Mouse (Mus musculus) heart, adult 2 months (tissue): ENCODE results near the gene R3hdm2. TPM values are rescaled to one million over a fixed set of nuclear protein-coding genes. Genes with fewer than 3 reads are reported as not detected.

Experiments
- DNase-seq, 2 experiments: peaks; one replicate each; pipeline ENCODE4 v3.0.0; 2021
- H3K27ac ChIP-seq: fragments of 200-600 bp; 2 replicates; pipeline ENCODE4 v1.8.1; 2022
- H3K27me3 ChIP-seq: fragments of 200-500 bp; 2 replicates; pipeline ENCODE4 v1.6.1; 2012; ENCODE audit warnings: mild to moderate bottlenecking, low read length, inconsistent platforms, mixed read lengths; ENCODE audit not compliant: control insufficient read depth, insufficient read depth
- H3K36me3 ChIP-seq: fragments of 200-500 bp; 2 replicates; pipeline ENCODE4 v1.6.1; 2012; ENCODE audit warnings: low read length, inconsistent platforms; ENCODE audit not compliant: control insufficient read depth, insufficient read depth
- H3K4me1 ChIP-seq: fragments of 200-500 bp; 2 replicates; pipeline ENCODE4 v1.6.1; 2011; ENCODE audit warnings: low read length; ENCODE audit not compliant: control insufficient read depth, insufficient read depth
- H3K4me3 ChIP-seq: fragments of 200-600 bp; 2 replicates; pipeline ENCODE4 v1.8.1; 2022
- H3K79me2 ChIP-seq: fragments of 200-500 bp; replicated peaks from 2 replicates; pipeline ENCODE4 v1.6.1; 2012; ENCODE audit warnings: mild to moderate bottlenecking, inconsistent platforms, low read length, moderate library complexity, mixed read lengths; ENCODE audit not compliant: control insufficient read depth, insufficient read depth
- H3K9ac ChIP-seq: fragments of 200-500 bp; 2 replicates; pipeline ENCODE4 v1.6.1; 2012; ENCODE audit warnings: low read depth, mild to moderate bottlenecking, control low read depth, inconsistent platforms, low read length, mixed read lengths
- CTCF ChIP-seq: fragments of 200-600 bp; IDR thresholded peaks from 2 replicates; pipeline ENCODE4 v1.8.1; 2022; ENCODE audit warnings: antibody characterized with exemption, mild to moderate bottlenecking, moderate library complexity
- EP300 ChIP-seq: fragments of 200-500 bp; IDR thresholded peaks from 2 replicates; pipeline ENCODE4 v1.6.1; 2011; ENCODE audit warnings: low read depth, low read length, control low read depth; ENCODE audit not compliant: insufficient read depth
- POLR2A ChIP-seq: fragments of 200-500 bp; IDR thresholded peaks from 2 replicates; pipeline ENCODE4 v1.6.1; 2011; ENCODE audit warnings: mild to moderate bottlenecking, low read depth, low read length, control low read depth; ENCODE audit not compliant: insufficient read depth
- WGBS: fragments of 180-500 bp; shearing (Covaris S2); methylation state at CpG from one replicate; pipeline ENCODE4 v1.1.7; 2018; 5-methylcytosine and 5-hydroxymethylcytosine counted together
- intact Hi-C: fragments of 180-260 bp; cut with DNase I; formaldehyde crosslinking; loops from one replicate; pipeline ENCODE4 v1.15.1; 2025
- polyA plus RNA-seq: library from polyadenylated mRNA; depleted of rRNA; stranded (reverse); fragments of >200 nt; gene quantifications from 2 replicates; pipeline ENCODE4 v1.2.3, GENCODE M21; 2012
- total RNA-seq, 2 experiments: library from RNA; stranded (reverse); gene quantifications; 2 replicates each; pipeline ENCODE4 v1.2.3; 2021

Gene R3hdm2
- total and polyA plus RNA-seq, 3 experiments: 151 to 171 (median 154) TPM

DNA sequence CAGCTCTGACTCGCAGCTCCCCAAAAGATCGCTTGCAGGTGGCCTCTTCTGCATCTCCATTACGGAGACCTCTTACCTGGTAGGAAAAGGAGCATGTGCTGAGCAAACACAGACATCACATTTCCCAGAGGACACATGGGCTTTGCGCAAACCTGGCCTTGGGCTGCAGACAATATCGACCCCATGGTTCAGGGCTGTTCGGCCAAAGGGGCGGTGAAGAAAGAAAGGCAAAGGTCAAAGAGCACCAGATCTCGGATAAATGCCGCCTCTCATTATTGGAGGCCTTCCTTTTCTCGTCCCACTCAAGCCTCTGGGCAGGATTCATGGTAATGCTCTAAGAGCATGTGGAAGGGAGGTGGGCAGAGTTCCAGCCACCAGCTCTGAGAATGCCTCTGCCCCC, 24.8 kb upstream of the R3hdm2 start:
- H3K36me3 ChIP-seq: no peaks in the 10 kb centered on the region
- H3K27me3 ChIP-seq: no peaks in the 10 kb centered on the region
- no peak overlapping the region for H3K9ac ChIP-seq
- no peaks in the 10 kb centered on the region for H3K79me2 ChIP-seq
- no peak for TF ChIP-seq EP300
- TF ChIP-seq POLR2A: no peak
- no peak for TF ChIP-seq CTCF
- H3K4me1 ChIP-seq: no peaks in the 10 kb centered on the region
- WGBS: 75% methylated on average over 10 of the region's 10 CpGs
- H3K4me3 ChIP-seq: no peak overlapping the region
- no peak for DNase-seq
- no peak overlapping the region; the same call in 1 of the 2 replicates for H3K27ac ChIP-seq
- intact Hi-C loops: no loop called here

DNA sequence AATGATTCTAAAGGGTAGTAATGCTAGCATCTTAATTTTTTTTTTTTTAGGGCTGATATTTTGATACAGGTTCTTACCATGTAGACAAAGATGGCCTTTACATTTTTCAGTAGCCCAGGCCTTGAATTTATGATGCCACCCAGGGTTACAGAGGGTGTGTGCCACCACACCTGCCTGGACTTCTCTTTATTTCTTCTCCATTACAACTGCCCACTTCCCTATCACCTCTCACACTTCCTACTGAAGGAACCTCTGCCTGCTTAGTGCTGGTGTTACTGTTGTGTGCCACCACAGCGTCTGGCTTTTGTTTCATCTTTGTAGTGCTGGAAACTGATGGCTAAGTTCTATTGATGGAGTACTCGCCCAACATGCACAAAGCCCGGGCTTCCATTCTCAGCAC, 19.4 kb upstream of the R3hdm2 start:
- H3K4me1 ChIP-seq: no peaks in the 10 kb centered on the region
- H3K79me2 ChIP-seq: no peaks in the 10 kb centered on the region
- TF ChIP-seq CTCF (no peak), EP300 (no peak), POLR2A (no peak)
- WGBS: 72% methylated on average over 3 of the region's 3 CpGs
- no peak overlapping the region for H3K9ac ChIP-seq
- H3K36me3 ChIP-seq: no peaks in the 10 kb centered on the region
- no peak for DNase-seq
- no peak overlapping the region for H3K27ac ChIP-seq
- H3K4me3 ChIP-seq: no peak overlapping the region
- no peaks in the 10 kb centered on the region for H3K27me3 ChIP-seq
- intact Hi-C loops: no loop called here

DNA sequence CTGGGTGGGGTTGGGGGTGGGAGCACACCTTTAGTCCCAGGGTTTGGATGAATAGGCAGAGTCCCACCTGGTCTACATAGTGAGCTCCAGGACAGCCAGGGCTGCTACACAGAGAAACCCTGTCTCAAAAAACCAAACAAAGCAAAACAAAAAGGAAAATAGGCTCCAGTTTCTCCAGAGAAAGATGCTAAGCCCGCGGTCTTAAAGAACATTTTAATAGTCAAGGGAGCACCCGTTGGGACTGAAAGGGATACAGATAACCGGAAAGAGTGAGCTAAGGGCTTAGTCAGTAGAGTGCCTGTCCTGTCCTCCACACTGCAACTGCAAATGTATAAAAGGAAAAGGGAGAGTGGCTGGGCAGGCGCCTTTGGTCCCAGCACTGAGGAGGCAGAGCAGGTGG, 13.0 kb upstream of the R3hdm2 start:
- intact Hi-C loops: no loop called here
- no peak for DNase-seq
- Histone ChIP-seq H3K27me3 (no peaks in the 10 kb centered on the region), H3K4me1 (no peaks in the 10 kb centered on the region), H3K4me3 (no peak overlapping the region), H3K36me3 (no peaks in the 10 kb centered on the region), H3K27ac (no peak overlapping the region), H3K79me2 (no peaks in the 10 kb centered on the region), H3K9ac (no peak overlapping the region)
- no peak for TF ChIP-seq CTCF
- TF ChIP-seq POLR2A: no peak
- TF ChIP-seq EP300: no peak
- WGBS: 63% methylated on average over 5 of the region's 5 CpGs

GRCm38 (mm10) chr10:127368273-127368672, 11.9 kb upstream of the R3hdm2 start:
- Histone ChIP-seq H3K27ac (no peak overlapping the region), H3K79me2 (no peaks in the 10 kb centered on the region), H3K4me1 (no peaks in the 10 kb centered on the region), H3K27me3 (no peaks in the 10 kb centered on the region), H3K4me3 (no peak overlapping the region), H3K9ac (no peak overlapping the region), H3K36me3 (no peaks in the 10 kb centered on the region)
- TF ChIP-seq CTCF (no peak), POLR2A (no peak), EP300 (no peak)
- intact Hi-C loops: no loop called here
- no peak for DNase-seq
- 83% methylated on average over 2 of the region's 2 CpGs for WGBS

DNA sequence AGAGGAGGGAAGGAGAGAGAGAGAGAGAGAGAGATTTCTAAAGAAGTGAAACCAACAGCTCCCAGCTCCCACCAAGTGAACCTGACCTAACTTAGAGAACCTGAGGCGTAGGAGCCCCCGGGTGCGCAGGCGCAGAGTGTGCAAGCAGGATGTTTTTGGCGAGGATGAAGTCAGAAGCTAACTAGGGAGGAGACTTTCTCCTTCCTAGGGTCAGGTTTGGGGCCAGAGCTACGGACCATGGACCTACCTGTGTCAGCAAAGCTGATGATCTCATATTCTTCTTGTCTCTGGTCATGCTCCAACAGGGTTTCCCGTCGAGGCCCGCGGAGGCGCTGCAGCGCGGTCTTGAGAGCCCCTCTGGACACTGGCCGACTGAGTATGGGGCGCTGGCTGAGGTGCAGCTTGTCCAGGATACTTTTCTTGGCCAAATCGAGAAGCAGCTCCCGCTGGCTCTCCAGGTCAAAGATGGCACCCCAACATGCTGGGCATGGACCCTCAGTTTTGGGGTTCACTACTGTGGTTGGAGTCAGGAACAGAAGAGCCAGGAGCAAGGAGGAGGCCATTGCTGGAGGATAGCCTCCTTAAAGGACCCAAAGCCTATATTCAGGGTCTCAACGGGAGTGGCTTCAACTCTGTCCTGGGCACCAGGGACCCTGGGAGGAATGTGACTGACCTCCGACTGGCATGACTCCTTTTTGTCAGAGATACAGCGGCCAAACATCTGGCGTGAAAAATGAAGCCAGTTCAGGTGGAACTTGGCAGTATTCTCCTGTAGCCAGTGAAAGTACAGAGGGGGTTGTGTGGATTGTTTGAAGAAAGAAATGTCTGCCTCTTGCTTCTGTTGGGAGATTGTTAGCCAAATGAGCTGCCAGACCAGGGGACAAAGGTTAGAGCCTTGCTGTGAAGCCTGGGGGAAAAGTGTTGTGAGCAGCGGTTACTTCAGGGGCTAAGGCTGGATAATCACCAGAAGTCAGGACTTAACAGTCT, 10.0 kb upstream of the R3hdm2 start, which contains the start of gene Inhbc:
Inhbc (minus strand) TSS at position 598 of the 987 bp plus-strand sequence.
- no peak within 1 kb of the TSS for H3K9ac ChIP-seq
- no peak within 1 kb of the TSS for H3K4me3 ChIP-seq
- 72% methylated on average over 22 of the region's 22 CpGs for WGBS
- H3K4me1 ChIP-seq: no peaks in the 10 kb centered on the region
- no peaks in the 10 kb centered on the region for H3K27me3 ChIP-seq
- H3K36me3 ChIP-seq: no peaks in the 10 kb centered on the region
- no peaks in the 10 kb centered on the region for H3K79me2 ChIP-seq
- no peak within 1 kb of the TSS for H3K27ac ChIP-seq
- no peak for DNase-seq
- intact Hi-C loops: no loop called here
- TF ChIP-seq POLR2A (no peak), CTCF (no peak), EP300 (no peak)

- H3K9ac ChIP-seq: no peak overlapping the region
- no peak for DNase-seq
- H3K27me3 ChIP-seq: no peaks in the 10 kb centered on the region
- no peak overlapping the region for H3K4me3 ChIP-seq
- H3K79me2 ChIP-seq: no peaks in the 10 kb centered on the region
- intact Hi-C loops: no loop called here
- 76% methylated on average over 2 of the region's 2 CpGs for WGBS
- H3K4me1 ChIP-seq: no peaks in the 10 kb centered on the region
- H3K27ac ChIP-seq: no peak overlapping the region
- no peaks in the 10 kb centered on the region for H3K36me3 ChIP-seq
- TF ChIP-seq EP300 (no peak), CTCF (no peak), POLR2A (no peak)
Observed at GRCm38 (mm10) chr10:127371023-127371422, 9.1 kb upstream of the R3hdm2 start.
